Mouse (Mus musculus) frontal cortex, postnatal 25 days (tissue): ENCODE data around the gene Arhgdia.
"Not testable (repeated sequence)": the region's sequence is repeated elsewhere in the genome, so short reads cannot be mapped to it uniquely, and the experiment has no call there.

Experiments
- DNase-seq, 2 experiments: peaks; one replicate each; pipeline ENCODE4 v3.0.0; 2022; ENCODE audit warnings: low spot score in 2 of 2

Gene Arhgdia

GRCm38 (mm10) chr11:120613481-120613972 is 32.1 kb upstream of the Arhgdia start:
- no peak for DNase-seq

- DNase-seq: no peak
Measured at GRCm38 (mm10) chr11:120612763-120613162, 31.3 kb upstream of the Arhgdia start.

DNA sequence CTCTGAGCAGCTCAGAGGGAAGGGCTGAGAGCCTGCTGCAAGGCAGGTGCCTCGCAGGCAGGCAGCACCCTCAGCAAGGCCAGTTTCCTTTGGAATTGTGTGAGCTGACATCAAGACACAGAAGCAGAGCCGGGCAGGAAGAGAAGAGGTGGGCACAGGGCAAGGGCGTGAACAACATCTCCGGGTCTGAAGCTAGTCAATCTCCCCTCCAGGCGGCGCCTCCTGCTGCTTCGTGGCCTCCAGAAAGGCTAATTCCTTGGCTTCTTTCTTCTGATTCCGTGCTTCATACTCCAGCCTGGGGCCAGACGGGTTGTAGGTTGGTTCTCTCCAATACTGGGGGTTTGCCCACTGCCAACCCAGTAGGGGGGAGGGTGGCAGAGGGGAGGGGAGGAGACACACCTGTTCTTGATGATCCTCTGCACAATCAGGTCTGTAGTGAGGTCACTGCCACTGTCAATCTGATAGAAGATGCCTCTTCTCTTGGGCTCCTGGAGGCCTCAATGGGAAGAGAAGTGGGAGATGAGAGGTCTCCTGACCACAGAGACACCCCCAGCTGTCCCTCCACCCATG is 29.1 kb upstream of the Arhgdia start:
- DNase-seq: no peak

GRCm38 (mm10) chr11:120609250-120609649 is 27.8 kb upstream of the Arhgdia start:
- DNase-seq: no peak

DNA sequence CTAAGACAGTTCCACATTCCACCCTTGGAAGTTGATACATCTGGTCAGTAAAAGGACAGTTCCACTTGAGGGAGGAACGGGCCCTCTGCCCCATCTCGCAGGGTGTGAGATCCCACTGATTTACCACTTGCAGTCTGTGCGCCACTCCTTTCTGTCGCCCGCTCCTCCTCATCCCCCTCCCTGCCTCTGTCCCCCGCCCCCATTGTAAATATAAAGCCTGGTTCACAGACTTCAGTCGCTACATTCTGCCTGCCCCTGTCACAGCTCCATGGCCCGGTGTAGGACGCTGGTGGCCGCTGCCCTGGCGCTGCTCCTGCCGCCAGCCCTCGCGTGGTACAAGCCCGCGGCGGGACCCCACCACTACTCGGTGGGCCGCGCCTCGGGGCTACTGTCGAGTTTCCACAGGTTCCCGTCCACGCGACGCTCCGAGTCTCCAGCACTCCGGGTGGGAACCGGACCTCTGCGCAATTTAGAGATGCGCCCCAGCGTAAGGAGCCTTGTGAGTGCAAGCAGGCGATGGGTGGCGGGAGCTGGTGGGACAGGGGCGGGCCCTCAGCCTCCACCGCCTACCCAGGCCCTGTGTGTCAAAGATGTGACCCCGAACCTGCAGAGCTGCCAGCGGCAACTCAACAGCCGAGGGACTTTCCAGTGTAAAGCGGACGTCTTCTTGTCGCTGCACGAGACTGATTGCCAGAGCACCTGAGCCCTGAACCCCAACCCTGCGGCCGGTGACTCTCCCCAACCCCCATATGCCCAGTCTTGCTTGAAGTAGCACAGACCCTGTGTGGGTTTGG is 27.0 kb upstream of the Arhgdia start, which contains the start of gene Npb:
Gene Npb, plus strand, starts transcription at position 237 of the 794 bp plus-strand sequence.
- DNase-seq: peak in 1 of 2 experiments; percentile 4

DNA sequence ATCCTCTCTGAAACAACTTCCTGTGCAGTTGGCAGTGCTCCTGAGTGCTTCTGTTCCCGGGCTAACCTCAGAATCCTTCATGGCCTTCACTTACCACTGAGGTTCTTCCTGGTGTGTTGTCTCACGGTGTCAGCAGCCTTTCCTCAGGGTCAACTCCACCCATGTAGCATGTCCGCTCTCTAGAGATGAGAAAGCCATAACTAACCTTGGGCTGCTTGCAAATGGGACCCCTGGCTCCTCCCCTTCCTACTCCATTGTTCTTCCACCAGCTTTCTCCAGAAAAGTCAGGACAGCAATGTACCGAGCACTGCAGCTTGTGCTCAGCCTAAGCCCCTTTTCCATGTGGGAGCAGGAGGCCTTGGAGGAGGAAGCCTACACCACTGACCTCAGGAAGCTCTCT is 25.3 kb upstream of the Arhgdia start:
- DNase-seq: no peak

DNA sequence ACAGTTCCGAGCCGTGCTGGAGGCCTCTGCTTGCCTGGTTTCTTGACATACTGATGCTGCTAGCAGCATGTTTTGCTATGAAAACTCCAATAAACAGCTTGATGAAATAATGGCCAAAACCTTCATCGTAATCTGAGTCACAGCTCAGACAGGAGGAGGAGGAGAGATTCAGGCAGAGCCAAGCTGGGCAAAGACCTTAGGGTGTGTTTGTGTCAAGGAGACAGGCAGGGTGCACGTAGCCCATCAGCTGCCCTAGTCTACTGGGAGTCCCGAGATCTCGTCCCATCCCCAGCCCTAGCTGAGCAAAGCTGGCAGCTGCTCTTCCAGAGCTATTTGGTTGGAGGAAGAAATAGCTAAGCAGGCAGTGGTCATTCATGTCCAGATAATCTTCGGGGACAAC is 24.2 kb upstream of the Arhgdia start:
- no peak for DNase-seq

GRCm38 (mm10) chr11:120603545-120603944 is 22.1 kb upstream of the Arhgdia start:
- DNase-seq: no peak

DNA sequence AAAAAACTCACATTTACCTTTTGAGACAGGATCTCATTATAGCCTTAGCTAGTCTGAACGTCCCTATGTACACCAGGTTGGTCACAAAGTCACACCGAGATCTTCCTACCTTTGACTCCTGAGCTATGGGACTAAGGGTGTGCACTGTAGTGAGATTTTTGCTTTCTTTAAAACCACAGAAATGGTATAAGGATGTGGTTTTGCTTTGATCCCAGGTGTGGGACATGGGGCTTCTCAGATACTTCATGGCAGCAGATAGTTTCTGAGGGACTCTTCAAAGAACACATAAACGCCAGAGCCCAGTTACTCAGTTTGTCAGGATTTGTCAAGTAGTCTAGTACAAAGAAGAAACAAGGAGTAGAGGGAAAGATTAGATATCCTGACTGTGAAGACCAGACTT is 19.3 kb upstream of the Arhgdia start:
- DNase-seq: no peak

- no peak for DNase-seq
Measured at GRCm38 (mm10) chr11:120598990-120599549, 17.6 kb upstream of the Arhgdia start.

DNA sequence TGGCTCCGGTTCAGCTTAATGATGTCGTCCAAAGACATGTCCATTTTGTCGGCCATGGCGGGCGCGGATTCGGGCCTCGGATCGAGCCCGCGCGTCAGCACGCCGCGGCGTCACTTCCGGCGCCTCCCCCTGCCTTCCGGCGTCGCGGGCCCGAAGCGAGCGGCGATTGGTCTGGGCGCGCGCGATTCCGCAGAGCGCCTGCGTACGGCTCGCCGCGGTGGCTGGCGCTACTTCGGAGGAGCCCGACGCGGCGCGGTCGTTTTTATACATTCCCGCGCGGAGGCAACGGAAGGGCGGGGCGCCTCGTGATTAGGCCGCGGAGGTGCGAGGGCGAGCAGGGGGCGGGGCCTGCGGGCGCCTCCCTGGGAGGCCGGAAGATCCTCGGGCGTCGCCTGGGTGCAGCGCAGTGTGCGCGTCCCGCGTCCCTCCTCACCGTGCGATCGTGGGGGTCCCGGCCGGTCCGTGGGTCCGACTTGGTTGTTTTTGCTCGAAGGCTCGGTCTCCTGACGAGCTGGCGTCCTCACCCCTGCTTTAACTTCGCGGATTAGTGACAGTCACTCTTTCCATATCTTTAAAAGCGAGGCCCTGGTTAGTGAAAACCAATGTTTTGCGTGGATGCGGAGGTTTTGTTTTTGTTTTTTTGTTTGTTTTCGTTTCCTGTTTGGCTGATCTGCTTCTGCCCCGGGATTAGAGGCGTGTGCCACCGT is 17.0 kb upstream of the Arhgdia start, which contains the start of the genes Alyref and Anapc11:
Gene Alyref, minus strand, starts transcription at position 83 of the 707 bp plus-strand sequence.
Gene Anapc11, plus strand, starts transcription at position 139 of the 707 bp plus-strand sequence.
- peak; percentile 75 to 81 for DNase-seq

DNA sequence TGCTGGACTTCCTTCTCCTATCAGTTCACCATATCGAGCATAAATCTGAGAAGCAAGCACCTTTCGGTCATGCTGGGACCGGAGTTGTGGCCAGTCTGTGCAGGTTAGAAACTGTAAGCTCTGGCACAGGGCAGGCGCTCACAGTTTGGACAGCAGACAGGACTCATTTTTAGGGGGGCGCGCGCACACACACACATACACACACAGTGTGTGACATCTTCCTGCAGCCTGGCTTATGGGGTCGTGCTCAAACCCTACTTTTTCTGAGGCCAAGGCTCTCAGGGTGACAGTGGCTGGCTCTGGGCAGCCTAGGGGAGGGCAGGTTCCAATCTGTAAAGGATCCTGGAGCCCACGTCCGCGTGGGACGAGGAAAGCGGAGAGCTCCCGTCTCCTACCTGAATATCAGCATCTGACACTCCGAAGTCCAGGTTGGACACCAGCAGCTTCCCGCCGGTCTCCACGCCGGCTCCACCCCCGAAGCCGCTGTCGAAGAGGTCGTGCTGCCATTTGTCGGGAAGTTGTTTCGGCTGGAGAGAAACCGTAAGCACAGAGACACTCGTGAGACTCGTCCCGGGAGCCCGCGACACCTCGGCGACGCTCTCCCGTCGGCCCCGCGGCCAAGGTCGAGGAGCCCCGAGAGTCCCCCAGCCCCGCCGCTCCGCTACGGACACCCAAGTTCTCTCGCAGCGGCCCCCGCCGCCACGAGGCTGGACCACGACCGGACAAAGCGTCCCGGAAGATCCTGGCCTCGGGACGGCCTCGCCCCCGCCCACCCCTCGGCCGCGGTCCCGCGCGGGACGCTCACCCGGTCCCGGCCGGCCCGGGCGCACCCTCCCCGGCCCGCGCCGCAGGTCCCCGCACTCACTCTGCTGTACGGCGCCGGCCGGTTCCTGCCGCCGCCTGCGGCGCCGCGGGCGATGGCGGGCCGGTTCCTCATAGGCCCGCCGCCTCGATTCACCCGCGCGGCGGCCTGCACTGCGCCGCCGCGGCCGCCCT is 16.1 kb upstream of the Arhgdia start:
- DNase-seq: peak in 1 of 2 experiments; percentile 4

DNA sequence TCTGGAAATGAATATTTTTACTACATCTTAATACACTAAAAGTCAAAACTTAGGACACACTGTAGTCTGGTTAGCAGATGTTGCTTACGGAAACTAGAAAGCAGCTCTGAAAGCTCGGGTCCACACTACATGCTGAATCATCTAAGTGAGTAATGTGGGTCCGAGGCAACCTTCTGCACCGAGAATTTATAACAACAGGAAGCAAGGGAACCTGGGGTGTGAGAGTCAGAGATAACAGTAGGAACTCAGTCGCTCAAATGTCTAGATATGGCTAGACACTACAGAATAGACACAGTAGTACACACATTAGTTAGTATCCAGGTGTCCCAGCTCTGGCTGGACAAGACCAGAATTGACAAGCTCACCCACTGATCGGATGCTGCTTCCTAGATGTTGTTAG is 7.1 kb upstream of the Arhgdia start:
- no peak for DNase-seq

GRCm38 (mm10) chr11:120583937-120584336 is 2.5 kb upstream of the Arhgdia start:
- no peak for DNase-seq

DNA sequence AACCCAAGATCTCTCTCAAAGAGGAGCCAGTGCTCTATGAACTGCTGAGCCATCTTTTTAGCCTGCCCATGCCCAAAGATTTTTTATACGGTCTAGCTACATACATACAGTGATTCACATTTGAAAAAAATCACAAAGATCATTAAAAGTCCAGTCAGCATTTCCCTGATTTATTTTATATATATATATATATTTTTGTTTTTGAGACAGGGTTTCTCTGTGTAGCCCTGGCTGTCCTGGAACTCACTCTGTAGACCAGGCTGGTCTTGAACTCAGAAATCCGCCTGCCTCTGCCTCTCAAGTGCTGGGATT is 1.5 kb upstream of the Arhgdia start:
- not testable (repeated sequence) for DNase-seq

GRCm38 (mm10) chr11:120582268-120582981 is 1.0 kb upstream of the Arhgdia start:
- DNase-seq: no peak

GRCm38 (mm10) chr11:120580871-120581331 is 523 bp downstream of the Arhgdia start:
- no peak for DNase-seq

DNA sequence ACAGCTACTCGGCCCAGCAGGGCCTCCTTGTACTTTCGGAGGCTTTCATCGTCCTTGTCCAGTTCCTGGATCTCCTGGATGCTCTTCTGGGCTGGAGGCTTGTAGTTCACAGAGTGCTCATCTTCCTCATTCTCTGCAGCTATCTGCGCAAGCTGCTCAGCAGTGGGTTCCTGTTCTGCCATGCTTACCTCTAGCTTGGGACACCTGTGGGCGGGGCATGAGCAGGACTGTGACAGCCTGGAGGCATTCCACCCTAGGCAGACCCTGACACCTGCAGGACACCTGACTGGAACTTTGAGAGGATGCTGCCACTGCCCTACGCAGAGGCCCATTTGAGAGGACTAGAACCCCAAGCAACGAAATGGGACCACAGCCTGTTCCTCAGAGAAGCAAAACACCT is 1.2 kb downstream of the Arhgdia start:
- DNase-seq: no peak

DNA sequence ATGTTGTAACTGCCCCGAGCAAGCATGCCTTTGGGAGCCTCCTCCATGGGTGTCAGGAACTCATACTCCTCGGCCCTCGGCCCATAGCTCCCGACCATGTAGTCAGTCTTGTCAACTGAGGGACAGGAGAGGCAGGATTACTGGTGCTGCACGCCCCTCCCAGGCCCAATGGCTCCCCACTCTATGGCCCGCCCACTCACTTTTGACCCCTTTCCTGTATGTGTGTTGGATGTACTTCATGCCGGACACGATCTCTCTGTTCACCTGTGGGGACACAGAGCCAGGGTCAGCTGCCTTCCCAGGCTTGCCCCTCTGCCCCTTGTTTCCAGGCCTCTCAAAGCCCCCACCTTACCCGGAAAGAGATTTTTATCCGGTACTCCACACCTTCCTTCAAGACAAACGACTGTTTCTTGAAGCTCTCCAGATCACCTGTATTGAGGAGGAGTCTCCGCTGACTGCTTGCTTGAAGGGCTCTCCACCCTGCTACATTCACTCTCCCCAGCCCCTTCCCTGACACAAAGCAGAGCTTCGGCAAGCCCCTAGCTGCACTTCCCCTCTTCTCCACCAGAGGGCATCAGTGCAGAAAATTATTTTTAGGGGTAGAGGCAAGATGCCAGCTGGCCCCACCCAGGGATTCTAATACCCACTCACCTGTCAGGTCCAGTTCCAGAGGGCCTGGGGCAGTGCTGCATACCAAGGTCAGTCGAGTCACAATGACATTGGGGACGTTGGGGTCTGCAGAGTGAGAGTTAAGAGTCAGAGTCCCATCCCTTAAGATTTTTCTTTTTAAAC is 1.9 kb downstream of the Arhgdia start:
- peak; percentile 63 to 64 for DNase-seq
